23 mouse cellular contexts compared by ENCODE assay signal in genomic region chr9:34382208-34382607, GRCm38 (mm10).
"Had no signal": no experiment of that assay in that cellular context is flagged by ENCODE, and none has a peak within 500 bp of the region (broad histone marks: within the 10 kb centered on the region; RNA-seq: fewer than 3 reads in every experiment).

No protein-coding gene starts in this region.

- H3K9ac ChIP-seq: limb, embryonic 13.5 days; liver, embryonic 12.5 days; liver, embryonic 15.5 days; lung, embryonic 15.5 days; neural tube, embryonic 12.5 days; neural tube, embryonic 15.5 days; stomach, embryonic 15.5 days had no signal

- H3K4me3 ChIP-seq: layer of hippocampus, adult 2 months; limb, embryonic 10.5 days; limb, embryonic 13.5 days; liver, embryonic 12.5 days; liver, embryonic 15.5 days; lung, embryonic 15.5 days; neural tube, embryonic 12.5 days; neural tube, embryonic 15.5 days; stomach, embryonic 15.5 days had no signal

- H3K27me3 ChIP-seq: limb, embryonic 13.5 days; liver, embryonic 12.5 days; liver, embryonic 15.5 days; lung, embryonic 15.5 days; neural tube, embryonic 12.5 days; neural tube, embryonic 15.5 days; stomach, embryonic 15.5 days had no signal

- H3K27ac ChIP-seq: layer of hippocampus, adult 2 months; limb, embryonic 10.5 days; limb, embryonic 13.5 days; liver, embryonic 12.5 days; liver, embryonic 15.5 days; lung, embryonic 15.5 days; neural tube, embryonic 12.5 days; neural tube, embryonic 15.5 days; stomach, embryonic 15.5 days had no signal

- H3K4me2 ChIP-seq: limb, embryonic 13.5 days; liver, embryonic 12.5 days; liver, embryonic 15.5 days; lung, embryonic 15.5 days; neural tube, embryonic 12.5 days; neural tube, embryonic 15.5 days; stomach, embryonic 15.5 days had no signal

- H3K36me3 ChIP-seq: limb, embryonic 10.5 days; limb, embryonic 13.5 days; liver, embryonic 12.5 days; liver, embryonic 15.5 days; lung, embryonic 15.5 days; neural tube, embryonic 12.5 days; neural tube, embryonic 15.5 days; stomach, embryonic 15.5 days had no signal

- DNase-seq: kidney, adult 18-20 months; kidney, adult 9 months; kidney, postnatal 14 days; layer of hippocampus, adult 9-11 months; liver; lung, adult 18-20 months; lung, postnatal 10 days; lung, postnatal 36 days; retina, postnatal 1 day; right cerebral cortex, postnatal 25 days; spleen, adult 18-20 months; thymus, postnatal 14 days; thymus, postnatal 4 days had no signal

- H3K4me1 ChIP-seq: limb, embryonic 10.5 days; limb, embryonic 13.5 days; liver, embryonic 12.5 days; liver, embryonic 15.5 days; lung, embryonic 15.5 days; neural tube, embryonic 12.5 days; neural tube, embryonic 15.5 days; stomach, embryonic 15.5 days had no signal

- H3K9me3 ChIP-seq: limb, embryonic 10.5 days; limb, embryonic 13.5 days; liver, embryonic 12.5 days; liver, embryonic 15.5 days; lung, embryonic 15.5 days; neural tube, embryonic 12.5 days; neural tube, embryonic 15.5 days; stomach, embryonic 15.5 days had no signal

- ATAC-seq: intestine, embryonic 16.5 days; liver, embryonic 12.5 days had no signal
